ENCODE assay signal across 25 mouse cellular contexts in the genomic region with DNA sequence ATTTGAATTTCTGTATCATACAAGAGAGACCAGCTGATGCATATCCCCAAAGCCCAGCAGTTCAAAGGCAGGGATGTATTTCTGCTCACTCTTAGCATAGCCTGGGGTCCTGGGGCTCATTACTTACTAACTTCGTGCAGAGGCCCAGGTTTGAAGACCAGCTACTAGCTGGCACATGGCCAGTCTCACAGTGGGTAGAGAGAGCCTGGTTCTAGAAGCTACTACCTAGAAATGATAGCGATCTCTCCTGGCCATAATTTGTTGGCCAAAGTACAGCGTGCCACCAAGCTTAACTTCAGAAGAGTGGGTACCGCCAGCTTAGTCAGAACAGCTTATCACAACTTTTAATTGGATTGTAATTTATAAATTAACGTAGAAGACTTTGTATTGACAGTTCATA. TPM values are rescaled to one million over a fixed set of nuclear protein-coding genes. Genes with fewer than 3 reads are reported as not detected.
"Had no signal": no experiment of that assay in that cellular context is flagged by ENCODE, and none has a peak within 500 bp of the region (broad histone marks: within the 10 kb centered on the region; RNA-seq: fewer than 3 reads in every experiment).

No protein-coding gene starts in this region.

- DNase-seq: gastrocnemius, postnatal 14 days; gastrocnemius, postnatal 36 days; heart, adult 11 months; heart, adult 2 months; heart, postnatal 10 days; heart, postnatal 4 days; kidney, postnatal 14 days; kidney, postnatal 4 days; liver; liver, embryonic 13.5 days had no signal

- H3K4me1 ChIP-seq: limb, embryonic 12.5 days; liver, embryonic 13.5 days; liver, embryonic 15.5 days had no signal

- H3K4me2 ChIP-seq: heart, embryonic 12.5 days; hindbrain, embryonic 12.5 days; hindbrain, embryonic 14.5 days; limb, embryonic 12.5 days; liver, embryonic 11.5 days; liver, embryonic 13.5 days; liver, embryonic 15.5 days had no signal

- H3K9me3 ChIP-seq: heart, embryonic 12.5 days; hindbrain, embryonic 10.5 days; hindbrain, embryonic 12.5 days; limb, embryonic 10.5 days; limb, embryonic 12.5 days; liver, embryonic 13.5 days; liver, embryonic 15.5 days had no signal

- H3K9ac ChIP-seq: heart, embryonic 12.5 days; hindbrain, embryonic 12.5 days; hindbrain, embryonic 14.5 days; limb, embryonic 12.5 days; liver, embryonic 13.5 days; liver, embryonic 15.5 days had no signal

- H3K4me3 ChIP-seq: heart, adult 2 months; heart, embryonic 12.5 days; hindbrain, embryonic 10.5 days; hindbrain, embryonic 12.5 days; layer of hippocampus, adult 2 months; left cerebral cortex, adult 2 months; limb, embryonic 10.5 days; limb, embryonic 12.5 days; liver, embryonic 13.5 days; liver, embryonic 15.5 days had no signal

- ATAC-seq: hindbrain, embryonic 16.5 days; inflammation-experienced regulatory T-cells, adult 6 months; intestine, embryonic 16.5 days had no signal

- H3K27me3 ChIP-seq: heart, embryonic 12.5 days; hindbrain, embryonic 12.5 days; limb, embryonic 12.5 days; liver, embryonic 13.5 days; liver, embryonic 15.5 days had no signal

- H3K27ac ChIP-seq: heart, adult 2 months; hindbrain, embryonic 10.5 days; hindbrain, embryonic 12.5 days; hindbrain, embryonic 14.5 days; kidney, postnatal 0 days; layer of hippocampus, adult 2 months; left cerebral cortex, adult 2 months; limb, embryonic 10.5 days; limb, embryonic 12.5 days; liver, embryonic 13.5 days; liver, embryonic 15.5 days had no signal

RNA-seq across cellular contexts. Expression of gene Rlbp1, which starts 58.1 kb away (rescaled TPM):
- polyA plus RNA-seq: heart, adult 2 months; heart, embryonic 12.5 days; heart, embryonic 14.5 days; inflammation-experienced regulatory T-cells, adult 6 months had no signal
